Comparison of ENCODE assay signal across 15 mouse cellular contexts in the genomic region with DNA sequence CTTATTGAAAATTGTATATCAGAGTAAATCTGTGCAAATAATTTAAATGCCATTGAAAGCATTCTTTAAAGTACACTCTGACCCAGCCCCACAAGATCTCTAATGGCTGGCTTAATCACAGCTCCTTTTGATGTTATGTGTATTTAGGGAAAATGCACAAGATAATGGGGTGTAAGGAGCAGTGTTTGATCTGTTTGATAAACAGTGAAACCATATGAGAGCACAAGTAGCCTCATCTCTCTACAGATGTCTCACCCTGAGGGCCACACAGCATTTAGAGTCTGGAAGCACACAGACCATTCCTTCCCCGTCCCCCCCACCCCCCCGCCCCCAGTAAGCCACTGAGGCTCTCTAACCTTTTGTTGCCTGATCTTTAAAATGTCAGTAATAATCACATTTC.
"Had no signal": no experiment of that assay in that cellular context is flagged by ENCODE, and none has a peak within 500 bp of the region (broad histone marks: within the 10 kb centered on the region; RNA-seq: fewer than 3 reads in every experiment).

No protein-coding gene starts in this region.

- H3K9me3 ChIP-seq: neural tube, embryonic 15.5 days; stomach, embryonic 15.5 days had no signal

- H3K9ac ChIP-seq: neural tube, embryonic 15.5 days; stomach, embryonic 15.5 days had no signal

- DNase-seq: retina, postnatal 1 day; right cerebral cortex, adult 18-20 months; right cerebral cortex, postnatal 14 days; right cerebral cortex, postnatal 25 days; right cerebral cortex, postnatal 4 days; spleen, adult 18-20 months; thymus, adult 18-20 months; thymus, adult 2 months; thymus, postnatal 14 days; thymus, postnatal 25 days; thymus, postnatal 36 days; thymus, postnatal 4 days had no signal

- H3K27ac ChIP-seq: neural tube, embryonic 15.5 days; stomach, embryonic 15.5 days; stomach, postnatal 0 days had no signal

- H3K4me1 ChIP-seq: stomach, embryonic 15.5 days had no signal

- H3K36me3 ChIP-seq: neural tube, embryonic 15.5 days; stomach, embryonic 15.5 days had no signal

- H3K4me3 ChIP-seq: neural tube, embryonic 15.5 days; stomach, embryonic 15.5 days had no signal

- H3K4me2 ChIP-seq: neural tube, embryonic 15.5 days; stomach, embryonic 15.5 days had no signal

- H3K27me3 ChIP-seq: neural tube, embryonic 15.5 days; stomach, embryonic 15.5 days had no signal
